Mouse (Mus musculus) natural killer cell, adult 2 months (primary cell): Measurements from ENCODE around the gene Tchp.

Source experiments
- DNase-seq, 2 experiments: peaks; one replicate each; pipeline ENCODE4 v3.0.0; 2022; ENCODE audit warnings: low spot score in 2 of 2

Tchp gene

GRCm38 (mm10) chr5:114738707-114739241 is 31.2 kb downstream of the Tchp start:
- no peak for DNase-seq

- no peak for DNase-seq
Observed at GRCm38 (mm10) chr5:114740595-114740994, 33.0 kb downstream of the Tchp start.

GRCm38 (mm10) chr5:114742572-114742971 is 35.0 kb downstream of the Tchp start:
- no peak for DNase-seq

- no peak for DNase-seq
Observed at GRCm38 (mm10) chr5:114742998-114743696, 35.6 kb downstream of the Tchp start.

- DNase-seq: no peak
Observed at GRCm38 (mm10) chr5:114743697-114744090, 36.1 kb downstream of the Tchp start.

GRCm38 (mm10) chr5:114745581-114745980 is 38.0 kb downstream of the Tchp start:
- DNase-seq: no peak

GRCm38 (mm10) chr5:114746886-114747285 is 39.3 kb downstream of the Tchp start:
- DNase-seq: no peak

GRCm38 (mm10) chr5:114747521-114747920 is 40.0 kb downstream of the Tchp start:
- DNase-seq: no peak

GRCm38 (mm10) chr5:114750325-114750724 is 42.8 kb downstream of the Tchp start:
- no peak for DNase-seq

GRCm38 (mm10) chr5:114752397-114752796 is 44.8 kb downstream of the Tchp start:
- no peak for DNase-seq

- DNase-seq: no peak
Observed at GRCm38 (mm10) chr5:114753384-114753783, 45.8 kb downstream of the Tchp start.

GRCm38 (mm10) chr5:114759536-114760090 is 52.1 kb downstream of the Tchp start:
- DNase-seq: no peak

GRCm38 (mm10) chr5:114761980-114762379 is 54.4 kb downstream of the Tchp start:
- no peak for DNase-seq

GRCm38 (mm10) chr5:114764812-114765735 is 57.5 kb downstream of the Tchp start:
- no peak for DNase-seq

GRCm38 (mm10) chr5:114766686-114767085 is 59.1 kb downstream of the Tchp start:
- no peak for DNase-seq

GRCm38 (mm10) chr5:114767185-114767584 is 59.6 kb downstream of the Tchp start:
- DNase-seq: no peak

- DNase-seq: peak; percentile 50 to 53
Observed at GRCm38 (mm10) chr5:114769786-114770185, 62.2 kb downstream of the Tchp start.

- DNase-seq: peak in 1 of 2 experiments; percentile 22
Observed at GRCm38 (mm10) chr5:114771796-114772195, 64.2 kb downstream of the Tchp start.
